Mouse (Mus musculus) lung, postnatal 36 days (tissue): ENCODE measurements around the gene Sarm1.

Experiments used
- DNase-seq: peaks from one replicate; pipeline ENCODE4 v3.0.0; 2022; ENCODE audit warnings: mixed read lengths

Gene Sarm1

DNA sequence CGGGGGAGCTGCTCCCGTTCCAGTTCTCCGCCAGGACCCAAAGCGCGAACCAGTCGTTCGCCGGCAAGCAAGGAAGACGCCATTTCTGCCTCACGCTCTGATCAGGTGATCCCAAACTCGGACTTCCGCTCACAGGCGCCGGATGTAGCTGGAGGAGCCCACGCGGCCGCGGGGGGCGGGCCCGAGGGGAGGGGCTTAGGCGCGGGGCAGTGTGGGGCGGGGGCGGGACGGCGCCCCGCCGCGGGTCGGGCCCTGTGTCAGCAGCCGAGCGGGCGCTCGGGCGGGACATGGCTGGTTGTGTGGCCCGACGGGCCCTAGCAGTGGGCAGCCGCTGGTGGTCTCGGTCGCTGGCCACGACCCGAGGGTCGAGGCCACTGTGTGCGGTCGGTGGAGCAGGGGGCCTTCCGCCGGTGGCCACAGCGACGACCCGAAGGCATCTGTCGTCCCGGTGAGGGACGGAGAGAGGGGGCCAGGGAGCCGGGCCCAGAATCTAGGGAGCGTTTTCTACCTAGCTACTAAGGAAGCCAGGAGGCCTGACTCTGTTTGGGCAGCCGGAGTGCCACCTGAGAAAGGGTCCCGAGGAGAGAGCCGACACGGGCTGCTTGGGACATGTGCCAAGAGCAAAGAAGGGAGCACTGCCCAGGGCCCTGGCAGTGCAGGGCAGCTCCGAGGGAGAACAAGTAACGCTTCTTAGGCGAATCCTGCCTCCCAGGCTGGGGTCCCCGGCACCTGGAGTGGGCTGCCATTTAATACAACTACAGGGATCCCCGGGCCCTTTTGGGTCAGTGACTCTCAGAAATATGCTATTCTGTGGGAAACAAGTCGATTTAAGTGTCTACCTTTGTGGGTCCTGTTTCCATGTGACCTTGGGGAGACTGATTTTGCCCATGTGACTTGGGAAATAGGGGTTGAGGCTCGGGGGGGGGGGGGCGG is 14.7 kb upstream of the Sarm1 start, which contains the start of the genes Tmem199 and Poldip2:
Gene Tmem199, minus strand, starts transcription at position 148 of the 933 bp plus-strand sequence.
Gene Poldip2, plus strand, starts transcription at position 169 of the 933 bp plus-strand sequence.
- peak; percentile 94 for DNase-seq

- DNase-seq: no peak
Measured at GRCm38 (mm10) chr11:78509148-78509547, 11.6 kb upstream of the Sarm1 start.

DNA sequence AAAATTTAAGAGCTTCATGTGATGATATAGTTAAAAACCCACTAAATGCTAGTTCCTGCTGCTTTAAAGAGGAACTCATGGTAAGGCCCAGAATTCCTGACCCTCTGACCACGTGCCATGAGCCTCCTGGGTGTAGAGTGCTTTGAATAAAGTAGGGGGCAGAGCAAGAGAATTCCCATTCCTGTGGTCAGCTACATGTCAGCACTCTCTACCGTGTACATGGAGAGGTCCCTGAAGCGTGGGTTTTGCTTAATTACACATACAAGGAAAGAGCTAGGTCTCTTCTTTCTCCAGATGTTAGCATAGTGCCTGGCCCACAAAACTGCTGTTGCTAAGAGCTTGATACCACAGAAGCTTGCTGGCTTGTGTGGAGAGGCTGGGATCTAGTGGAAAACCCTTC is 7.9 kb upstream of the Sarm1 start:
- DNase-seq: no peak

GRCm38 (mm10) chr11:78502909-78503650 is 5.5 kb upstream of the Sarm1 start, which contains the start of gene Sebox:
TSS of gene Sebox (plus strand) at chr11:78503447.
- no peak for DNase-seq

DNA sequence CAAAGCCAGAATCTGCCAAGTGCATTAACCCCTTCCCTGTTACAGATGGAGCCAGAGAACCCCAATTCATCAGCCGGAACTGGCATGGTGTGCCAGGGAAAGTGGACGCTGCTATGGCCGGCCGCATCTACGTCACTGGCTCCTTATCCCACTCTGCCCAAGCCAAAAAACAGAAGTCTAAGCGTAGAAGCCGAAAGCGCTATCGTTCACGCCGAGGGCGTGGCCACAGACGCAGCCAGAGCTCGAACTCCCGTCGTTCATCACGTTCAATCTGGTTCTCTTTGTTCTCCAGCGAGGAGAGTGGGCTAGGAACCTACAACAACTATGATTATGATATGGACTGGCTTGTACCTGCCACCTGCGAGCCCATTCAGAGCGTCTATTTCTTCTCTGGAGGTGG is 4.0 kb upstream of the Sarm1 start:
- no peak for DNase-seq

GRCm38 (mm10) chr11:78500623-78501202 is 3.2 kb upstream of the Sarm1 start:
- no peak for DNase-seq

DNA sequence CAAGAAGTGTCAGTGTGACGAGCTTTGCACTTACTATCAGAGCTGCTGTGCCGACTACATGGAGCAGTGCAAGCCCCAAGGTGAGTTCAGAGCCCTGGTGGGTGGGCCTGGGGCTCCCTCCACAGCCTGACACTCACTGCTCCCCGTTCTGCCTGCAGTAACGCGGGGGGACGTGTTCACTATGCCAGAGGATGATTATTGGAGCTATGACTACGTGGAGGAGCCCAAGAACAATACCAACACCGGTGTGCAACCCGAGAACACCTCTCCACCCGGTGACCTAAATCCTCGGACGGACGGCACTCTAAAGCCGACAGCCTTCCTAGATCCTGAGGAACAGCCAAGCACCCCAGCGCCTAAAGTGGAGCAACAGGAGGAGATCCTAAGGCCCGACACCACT is 2.0 kb upstream of the Sarm1 start:
- no peak for DNase-seq

DNA sequence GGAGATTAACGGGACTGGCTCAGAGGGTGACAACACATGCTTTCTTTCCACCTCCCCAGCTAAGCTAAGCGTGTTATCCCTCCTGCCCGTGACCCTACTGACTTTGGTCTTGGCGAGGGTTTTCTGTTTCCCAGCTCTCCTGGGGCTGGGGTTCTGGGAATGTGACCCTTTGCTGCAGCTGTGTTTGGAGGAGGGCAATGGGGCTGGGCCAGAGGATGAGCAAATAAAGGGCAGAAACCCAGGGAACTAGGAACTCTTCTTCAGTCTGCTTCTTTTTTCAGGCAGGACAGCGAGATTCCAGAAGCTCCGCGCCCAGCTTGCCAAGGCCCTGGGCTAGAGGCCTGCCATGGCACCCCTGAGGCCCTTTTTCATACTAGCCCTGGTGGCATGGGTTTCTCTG is 1.4 kb upstream of the Sarm1 start, which contains the start of gene Vtn:
Gene Vtn, plus strand, starts transcription at position 88 of the 400 bp plus-strand sequence.
- no peak for DNase-seq

- no peak for DNase-seq
Measured at GRCm38 (mm10) chr11:78497071-78497541, 448 bp downstream of the Sarm1 start.

DNA sequence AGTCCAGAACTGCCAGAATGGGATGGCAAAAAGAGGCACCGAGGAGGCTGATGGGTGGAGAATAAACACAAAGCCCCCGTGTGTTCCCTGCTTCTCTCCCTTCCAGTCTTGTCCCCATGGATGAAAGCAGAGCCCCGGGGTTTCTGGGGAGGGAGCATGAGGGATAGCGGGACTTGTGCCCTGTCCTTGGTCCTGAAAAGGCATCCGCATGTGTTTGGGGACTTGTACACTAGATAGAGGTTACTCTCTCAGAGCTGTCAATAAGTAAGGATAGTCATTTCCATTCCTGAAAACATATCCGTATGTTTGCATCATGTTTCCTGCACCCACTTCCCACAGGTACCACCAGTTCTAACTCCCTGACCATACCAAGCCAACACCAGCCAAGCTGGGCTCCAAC is 1.6 kb downstream of the Sarm1 start:
- peak; percentile 26 for DNase-seq

DNA sequence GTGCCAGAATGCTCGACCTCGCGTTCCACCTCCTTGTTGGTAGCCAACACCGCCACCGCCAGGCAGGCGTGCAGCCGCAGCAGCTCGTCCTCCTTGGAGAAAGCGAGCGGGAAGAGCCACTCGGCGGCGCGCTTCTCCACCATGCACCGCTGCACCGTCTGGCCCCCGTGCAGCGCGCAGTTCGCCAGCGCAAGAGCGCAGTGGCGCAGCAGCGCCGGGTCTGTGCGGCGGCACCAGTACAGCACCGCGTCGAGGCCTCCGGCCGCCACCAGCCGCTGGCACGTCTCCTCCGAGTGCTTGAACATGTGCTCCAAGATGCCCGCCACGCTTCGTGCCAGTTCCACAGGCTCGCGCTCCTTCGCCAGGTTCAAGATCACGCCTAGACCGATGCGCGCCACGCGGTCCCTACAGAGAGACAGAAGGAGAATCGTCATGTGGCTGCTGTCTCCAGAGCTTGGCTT is 6.7 kb downstream of the Sarm1 start:
- DNase-seq: no peak

GRCm38 (mm10) chr11:78488168-78488567 is 9.4 kb downstream of the Sarm1 start:
- DNase-seq: peak; percentile 83

DNA sequence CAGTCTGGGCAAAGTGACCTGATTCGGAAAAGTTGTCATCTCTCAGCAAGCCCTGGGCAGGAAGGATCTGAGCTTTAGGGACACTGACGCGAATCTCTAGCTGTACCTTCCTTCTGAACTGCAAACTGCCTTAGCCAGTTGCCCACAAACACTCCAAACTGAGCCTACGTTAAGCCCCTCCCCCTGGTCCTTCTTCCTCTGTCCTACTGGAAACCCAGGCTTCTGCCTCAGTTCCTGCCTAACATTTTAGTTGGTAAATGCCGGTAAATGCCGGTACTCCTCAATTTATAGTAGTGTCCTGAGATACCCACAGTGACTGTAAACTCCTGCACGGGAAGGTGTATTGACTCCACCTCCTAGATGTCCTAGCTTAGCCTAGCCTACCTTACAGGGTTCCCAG is 13.9 kb downstream of the Sarm1 start:
- DNase-seq: no peak

DNA sequence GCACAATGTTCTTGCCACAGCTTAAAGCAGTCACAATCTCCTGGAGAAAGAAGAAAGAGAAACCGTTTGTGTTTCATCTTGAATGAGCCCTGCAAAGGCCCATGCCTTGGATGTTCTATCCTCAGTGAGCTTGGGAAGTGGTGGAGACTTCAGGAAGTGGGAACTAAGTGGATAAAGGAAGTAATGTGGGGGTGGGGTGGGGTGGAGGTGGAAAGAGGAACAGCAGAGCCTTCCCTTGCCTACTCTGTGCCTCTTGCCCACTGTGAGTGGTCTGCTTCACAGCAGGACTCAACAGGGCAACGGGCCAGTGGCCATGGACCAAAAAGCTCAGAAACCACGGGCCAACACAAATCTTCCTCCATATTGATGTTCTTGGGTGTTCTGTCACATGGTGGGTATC is 22.3 kb downstream of the Sarm1 start:
- no peak for DNase-seq

DNA sequence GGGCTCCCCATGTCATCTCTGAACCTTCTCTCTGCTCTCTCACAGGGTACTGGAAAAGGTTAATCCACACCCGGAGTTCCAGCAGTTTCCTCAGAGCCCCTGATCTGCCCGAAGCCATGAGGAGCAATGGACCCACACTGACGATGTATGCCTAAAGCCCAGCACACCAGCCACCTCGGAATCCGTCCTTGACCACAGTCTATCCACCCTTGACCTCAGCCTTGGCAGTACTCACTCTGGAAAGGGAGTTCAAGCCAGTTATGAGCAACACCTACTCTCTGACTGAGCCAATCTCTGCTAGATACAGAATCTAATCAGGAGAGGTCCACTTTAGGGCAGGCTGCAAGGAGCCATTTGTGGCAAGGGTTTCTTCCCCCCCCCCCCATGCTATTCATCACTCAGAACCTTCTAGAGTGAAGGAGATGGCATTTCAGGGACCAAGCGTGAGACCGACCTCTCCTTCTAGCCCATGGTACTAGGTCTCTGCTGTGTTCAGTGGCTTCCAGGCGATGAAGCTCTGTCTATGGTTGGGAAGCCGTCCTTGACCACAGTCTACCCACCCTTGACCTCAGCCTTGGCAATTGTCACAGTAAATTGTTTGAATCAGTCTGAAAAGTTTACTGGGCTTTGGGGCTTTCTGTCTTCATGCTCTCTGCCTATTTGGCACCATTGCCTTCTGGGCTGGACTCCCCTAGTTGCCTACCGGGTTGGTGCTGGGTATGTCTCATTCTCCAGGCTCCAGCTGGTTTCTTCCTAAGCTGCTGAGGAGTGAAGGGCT is 26.0 kb downstream of the Sarm1 start:
- DNase-seq: no peak

GRCm38 (mm10) chr11:78467932-78468331 is 29.6 kb downstream of the Sarm1 start:
- DNase-seq: no peak

DNA sequence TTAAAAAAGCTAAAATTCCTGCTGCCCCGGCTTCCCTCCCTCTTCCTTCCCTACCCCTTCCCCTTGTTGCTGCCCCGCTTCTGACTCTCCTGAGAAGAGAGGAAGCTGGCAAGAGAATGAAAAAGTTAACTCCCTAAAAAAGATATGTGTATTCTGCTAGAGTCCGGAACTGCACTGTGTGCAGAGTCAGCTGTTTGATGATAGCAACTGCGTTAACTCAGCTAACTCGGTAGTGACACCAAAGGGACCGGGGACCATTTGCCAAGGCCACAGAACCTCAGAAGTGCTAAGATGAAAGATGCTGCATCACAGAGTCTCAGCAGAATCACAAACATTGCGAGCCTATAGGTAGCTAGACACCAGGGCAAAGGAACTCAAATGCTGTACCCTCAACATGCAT is 30.0 kb downstream of the Sarm1 start:
- no peak for DNase-seq

GRCm38 (mm10) chr11:78466242-78466912 is 31.2 kb downstream of the Sarm1 start:
- no peak for DNase-seq

GRCm38 (mm10) chr11:78465568-78466180 is 31.9 kb downstream of the Sarm1 start, which contains the start of gene Slc46a1:
TSS of gene Slc46a1 (plus strand) at chr11:78465697.
- peak; percentile 89 for DNase-seq

DNA sequence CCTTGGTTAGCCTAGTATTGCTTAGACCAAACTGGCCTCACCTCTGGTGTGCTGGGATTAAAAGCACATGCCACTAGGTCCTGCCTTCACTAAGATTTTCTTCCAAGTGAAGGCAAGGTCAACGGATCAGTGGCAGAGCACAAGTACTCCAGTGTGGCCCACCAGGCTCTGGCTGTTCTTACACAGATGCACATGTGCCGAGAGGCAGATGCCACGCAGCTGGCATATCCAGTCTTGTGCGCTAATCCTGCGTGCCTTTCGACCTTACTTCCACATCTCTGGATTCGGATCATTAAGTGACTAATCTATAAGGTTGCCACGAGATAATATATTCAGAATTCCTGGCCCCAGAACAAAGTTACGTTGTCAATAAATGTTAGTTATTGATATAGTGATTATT is 32.4 kb downstream of the Sarm1 start:
- DNase-seq: no peak
